Mouse (Mus musculus) neural tube, embryonic 12.5 days (tissue): ENCODE measurements around the gene Kcnq5. TPM values are rescaled to one million over a fixed set of nuclear protein-coding genes. Genes with fewer than 3 reads are reported as not detected.

Experiments
- ATAC-seq: fragments of 200-750 bp; cut with Nextera tagmentation; 2 replicates; pipeline ENCODE4 v1.8.0; 2017; ENCODE audit warnings: low read depth, mild to moderate bottlenecking, moderate TSS enrichment, moderate library complexity; ENCODE audit not compliant: low FRiP score
- H3K27ac ChIP-seq: fragments of 300-500 bp; sonication (generic); 2 replicates; pipeline ENCODE4 v1.5.1; 2016
- H3K27me3 ChIP-seq: fragments of 300-500 bp; sonication (generic); replicated peaks from 2 replicates; pipeline ENCODE4 v1.6.1; 2016; ENCODE audit warnings: mild to moderate bottlenecking
- H3K36me3 ChIP-seq: fragments of 300-500 bp; sonication (generic); 2 replicates; pipeline ENCODE4 v1.6.1; 2016; ENCODE audit warnings: mild to moderate bottlenecking
- H3K4me1 ChIP-seq: fragments of 300-500 bp; sonication (generic); 2 replicates; pipeline ENCODE4 v1.6.1; 2016
- H3K4me2 ChIP-seq: fragments of 300-500 bp; sonication (generic); replicated peaks from 2 replicates; pipeline ENCODE4 v1.6.1; 2016; ENCODE audit warnings: mild to moderate bottlenecking
- H3K4me3 ChIP-seq: fragments of 300-500 bp; sonication (generic); 2 replicates; pipeline ENCODE4 v1.5.1; 2016
- H3K9ac ChIP-seq: fragments of 300-500 bp; sonication (generic); 2 replicates; pipeline ENCODE4 v1.6.1; 2016; ENCODE audit warnings: mild to moderate bottlenecking
- H3K9me3 ChIP-seq: fragments of 300-500 bp; sonication (generic); 2 replicates; pipeline ENCODE4 v1.6.1; 2016; ENCODE audit warnings: mild to moderate bottlenecking
- WGBS: fragments of 180-500 bp; shearing (Covaris S2); methylation state at CpG from one replicate; pipeline ENCODE4 v1.1.7; 2016; 5-methylcytosine and 5-hydroxymethylcytosine counted together
- polyA plus RNA-seq: library from polyadenylated mRNA; unstranded; fragments of >200 nt; fragmentation: Nextera tagmentation; extraction: Ambion mirVana; gene quantifications from 2 replicates; pipeline ENCODE4 v1.2.1, GENCODE M21; 2016

Gene Kcnq5
- polyA plus RNA-seq, 1 experiment from 2014 or later = 1.7 TPM

- Histone ChIP-seq H3K27me3 (no peaks in the 10 kb centered on the region), H3K9ac (no peak overlapping the region)
- whole genome bisulfite sequencing = 84% methylated on average over 7 of the region's 7 CpGs
Measured at GRCm38 (mm10) chr1:21506665-21507064, 455.1 kb downstream of the Kcnq5 start.

GRCm38 (mm10) chr1:21499815-21500534 is 461.8 kb downstream of the Kcnq5 start:
- H3K9ac ChIP-seq = no peak overlapping the region
- 65% methylated on average over 10 of the region's 10 CpGs for WGBS
- H3K4me2 ChIP-seq = no peak overlapping the region
- no peaks in the 10 kb centered on the region for H3K4me1 ChIP-seq
- no peaks in the 10 kb centered on the region for H3K27me3 ChIP-seq
- H3K36me3 ChIP-seq = no peaks in the 10 kb centered on the region
- no peak overlapping the region for H3K4me3 ChIP-seq
- no peaks in the 10 kb centered on the region for H3K9me3 ChIP-seq
- no peak overlapping the region for H3K27ac ChIP-seq
- ATAC-seq = no peak

More at GRCm38 (mm10) chr1:21506665-21507064, 455.1 kb downstream of the Kcnq5 start:
- H3K27ac ChIP-seq = no peak overlapping the region
- ATAC-seq = no peak
- no peaks in the 10 kb centered on the region for H3K4me1 ChIP-seq
- H3K36me3 ChIP-seq = no peaks in the 10 kb centered on the region
- H3K4me3 ChIP-seq = no peak overlapping the region
- H3K4me2 ChIP-seq = no peak overlapping the region
- no peaks in the 10 kb centered on the region for H3K9me3 ChIP-seq

- Histone ChIP-seq H3K9me3 (no peaks in the 10 kb centered on the region), H3K36me3 (no peaks in the 10 kb centered on the region), H3K4me1 (no peaks in the 10 kb centered on the region), H3K4me2 (no peak overlapping the region), H3K27me3 (no peaks in the 10 kb centered on the region), H3K4me3 (no peak overlapping the region), H3K27ac (no peak overlapping the region), H3K9ac (no peak overlapping the region)
- no peak for ATAC-seq
- WGBS = 90% methylated on average over 3 of the region's 3 CpGs
Measured at GRCm38 (mm10) chr1:21496307-21496706, 465.4 kb downstream of the Kcnq5 start.

GRCm38 (mm10) chr1:21488645-21489044 is 473.1 kb downstream of the Kcnq5 start:
- ATAC-seq = no peak
- Histone ChIP-seq H3K4me2 (no peak overlapping the region), H3K9me3 (no peaks in the 10 kb centered on the region), H3K27ac (no peak overlapping the region), H3K27me3 (no peaks in the 10 kb centered on the region), H3K4me1 (no peaks in the 10 kb centered on the region), H3K36me3 (no peaks in the 10 kb centered on the region), H3K4me3 (no peak overlapping the region), H3K9ac (no peak overlapping the region)
- WGBS = 83% methylated on average over 3 of the region's 3 CpGs

- H3K36me3 ChIP-seq = no peaks in the 10 kb centered on the region
- ATAC-seq = no peak
- H3K4me1 ChIP-seq = no peaks in the 10 kb centered on the region
- H3K27ac ChIP-seq = no peak overlapping the region
- H3K4me2 ChIP-seq = no peak overlapping the region
- H3K4me3 ChIP-seq = no peak overlapping the region
- no peaks in the 10 kb centered on the region for H3K27me3 ChIP-seq
- no peaks in the 10 kb centered on the region for H3K9me3 ChIP-seq
- H3K9ac ChIP-seq = no peak overlapping the region
- WGBS = 52% methylated on average over 5 of the region's 5 CpGs
Measured at GRCm38 (mm10) chr1:21486266-21486665, 475.5 kb downstream of the Kcnq5 start.

GRCm38 (mm10) chr1:21469311-21469710 is 492.4 kb downstream of the Kcnq5 start:
- no peak for ATAC-seq
- no peak overlapping the region for H3K4me2 ChIP-seq
- no peaks in the 10 kb centered on the region for H3K36me3 ChIP-seq
- H3K27me3 ChIP-seq = no peaks in the 10 kb centered on the region
- H3K9ac ChIP-seq = no peak overlapping the region
- no peak overlapping the region for H3K27ac ChIP-seq
- H3K9me3 ChIP-seq = no peaks in the 10 kb centered on the region
- H3K4me3 ChIP-seq = no peak overlapping the region
- H3K4me1 ChIP-seq = no peaks in the 10 kb centered on the region
- 88% methylated on average over 6 of the region's 6 CpGs for WGBS

- Histone ChIP-seq H3K27me3 (no peaks in the 10 kb centered on the region), H3K4me2 (no peak overlapping the region), H3K4me3 (no peak overlapping the region), H3K4me1 (no peaks in the 10 kb centered on the region), H3K36me3 (no peaks in the 10 kb centered on the region), H3K9me3 (no peaks in the 10 kb centered on the region), H3K27ac (no peak overlapping the region), H3K9ac (no peak overlapping the region)
- no peak for ATAC-seq
- WGBS = 91% methylated on average over 4 of the region's 4 CpGs
Measured at GRCm38 (mm10) chr1:21466431-21466830, 495.3 kb downstream of the Kcnq5 start.

- H3K9ac ChIP-seq = no peak overlapping the region
- H3K27me3 ChIP-seq = no peaks in the 10 kb centered on the region
- H3K4me1 ChIP-seq = no peaks in the 10 kb centered on the region
- 57% methylated on average over 18 of the region's 18 CpGs for WGBS
- H3K4me3 ChIP-seq = no peak overlapping the region
- peak; percentile 78 for ATAC-seq
- H3K27ac ChIP-seq = no peak overlapping the region
- no peaks in the 10 kb centered on the region for H3K9me3 ChIP-seq
- peak overlapping the region; percentile 22; the same call in 1 of the 2 replicates for H3K4me2 ChIP-seq
- no peaks in the 10 kb centered on the region for H3K36me3 ChIP-seq
Measured at GRCm38 (mm10) chr1:21460941-21461689, 500.6 kb downstream of the Kcnq5 start.

GRCm38 (mm10) chr1:21458581-21458980 is 503.2 kb downstream of the Kcnq5 start:
- no peak overlapping the region for H3K9ac ChIP-seq
- H3K27ac ChIP-seq = no peak overlapping the region
- ATAC-seq = no peak
- H3K4me1 ChIP-seq = no peaks in the 10 kb centered on the region
- H3K4me2 ChIP-seq = no peak overlapping the region
- H3K9me3 ChIP-seq = no peaks in the 10 kb centered on the region
- H3K27me3 ChIP-seq = no peaks in the 10 kb centered on the region
- WGBS = 90% methylated on average over 8 of the region's 8 CpGs
- H3K36me3 ChIP-seq = no peaks in the 10 kb centered on the region
- no peak overlapping the region for H3K4me3 ChIP-seq

GRCm38 (mm10) chr1:21455971-21456370 is 505.8 kb downstream of the Kcnq5 start:
- Histone ChIP-seq H3K4me2 (no peak overlapping the region), H3K27me3 (no peaks in the 10 kb centered on the region), H3K36me3 (no peaks in the 10 kb centered on the region), H3K9me3 (no peaks in the 10 kb centered on the region), H3K4me3 (no peak overlapping the region), H3K27ac (no peak overlapping the region), H3K9ac (no peak overlapping the region), H3K4me1 (no peaks in the 10 kb centered on the region)
- no peak for ATAC-seq
- WGBS = 91% methylated on average over 5 of the region's 5 CpGs

- Histone ChIP-seq H3K27ac (no peak overlapping the region), H3K36me3 (no peaks in the 10 kb centered on the region), H3K9me3 (no peaks in the 10 kb centered on the region), H3K4me1 (no peaks in the 10 kb centered on the region), H3K9ac (no peak overlapping the region), H3K4me2 (no peak overlapping the region), H3K4me3 (no peak overlapping the region), H3K27me3 (no peaks in the 10 kb centered on the region)
- ATAC-seq = no peak
- WGBS = 78% methylated on average over 2 of the region's 2 CpGs
Measured at GRCm38 (mm10) chr1:21448227-21448626, 513.5 kb downstream of the Kcnq5 start.

GRCm38 (mm10) chr1:21436753-21437152 is 525.0 kb downstream of the Kcnq5 start:
- H3K4me2 ChIP-seq = no peak overlapping the region
- H3K4me1 ChIP-seq = no peaks in the 10 kb centered on the region
- no peaks in the 10 kb centered on the region for H3K27me3 ChIP-seq
- WGBS = 71% methylated on average over 3 of the region's 3 CpGs
- H3K27ac ChIP-seq = no peak overlapping the region
- H3K36me3 ChIP-seq = no peaks in the 10 kb centered on the region
- no peaks in the 10 kb centered on the region for H3K9me3 ChIP-seq
- no peak overlapping the region for H3K9ac ChIP-seq
- H3K4me3 ChIP-seq = no peak overlapping the region
- no peak for ATAC-seq
